Mouse (Mus musculus) fat pad, adult 2 months (tissue): ENCODE data around the gene Col26a1.
A peak's percentile ranks its signal among the peaks of the same experiment; 100 is the strongest.
"Not testable (repeated sequence)": the region's sequence is repeated elsewhere in the genome, so short reads cannot be mapped to it uniquely, and the experiment has no call there.

ENCODE experiments used
- DNase-seq: peaks from one replicate; pipeline ENCODE4 v3.0.0-alpha.2; 2011; ENCODE audit warnings: low read depth, low spot score; ENCODE audit errors: extremely low read depth

Gene Col26a1

GRCm38 (mm10) chr5:136755696-136756095 is 127.3 kb downstream of the Col26a1 start:
- DNase-seq = no peak

DNA sequence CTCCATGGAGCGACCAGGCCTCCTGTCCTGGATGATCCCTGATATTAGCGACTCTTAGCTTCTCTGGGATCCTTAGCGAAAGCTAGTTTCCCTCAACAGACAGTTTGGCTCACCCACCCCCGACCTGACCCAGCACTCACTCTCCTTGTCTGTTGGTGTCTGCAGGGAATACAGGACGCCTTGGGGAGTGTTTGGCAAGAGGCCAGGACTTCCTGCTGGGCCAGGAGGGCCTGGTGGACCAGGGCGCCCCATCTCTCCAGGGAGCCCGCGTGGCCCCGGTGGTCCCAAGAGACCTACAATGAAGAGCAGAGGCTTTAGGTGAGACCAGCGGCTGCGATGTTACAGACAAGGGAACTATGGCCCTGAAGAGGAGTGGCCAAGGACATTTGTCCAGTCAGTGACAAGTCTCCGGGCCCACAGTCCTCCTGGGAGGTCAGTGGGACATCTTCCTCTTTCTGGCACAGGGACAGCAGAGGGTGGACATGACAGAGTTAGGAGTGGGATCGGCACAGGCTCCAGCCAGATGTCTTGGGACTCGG is 128.9 kb downstream of the Col26a1 start:
- DNase-seq = no peak

DNA sequence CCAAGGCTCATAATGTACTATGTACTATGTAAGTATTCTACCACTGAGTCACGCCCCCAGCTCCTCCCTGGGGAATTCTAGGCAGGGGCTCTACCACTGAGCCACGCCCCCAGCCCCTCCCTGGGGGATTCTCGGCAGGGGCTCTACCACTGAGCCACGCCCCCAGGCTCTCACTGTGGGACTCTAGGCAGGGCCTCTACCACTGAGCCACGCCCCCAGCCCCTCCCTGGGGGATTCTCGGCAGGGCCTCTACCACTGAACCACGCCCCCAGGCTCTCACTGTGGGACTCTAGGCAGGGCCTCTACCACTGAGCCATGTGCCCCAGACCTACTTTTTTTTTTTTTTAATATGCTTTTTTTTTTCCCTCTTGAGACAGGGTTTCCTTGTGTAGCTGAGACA is 129.8 kb downstream of the Col26a1 start:
- not testable (repeated sequence) for DNase-seq

GRCm38 (mm10) chr5:136752104-136752503 is 130.9 kb downstream of the Col26a1 start:
- no peak for DNase-seq

DNA sequence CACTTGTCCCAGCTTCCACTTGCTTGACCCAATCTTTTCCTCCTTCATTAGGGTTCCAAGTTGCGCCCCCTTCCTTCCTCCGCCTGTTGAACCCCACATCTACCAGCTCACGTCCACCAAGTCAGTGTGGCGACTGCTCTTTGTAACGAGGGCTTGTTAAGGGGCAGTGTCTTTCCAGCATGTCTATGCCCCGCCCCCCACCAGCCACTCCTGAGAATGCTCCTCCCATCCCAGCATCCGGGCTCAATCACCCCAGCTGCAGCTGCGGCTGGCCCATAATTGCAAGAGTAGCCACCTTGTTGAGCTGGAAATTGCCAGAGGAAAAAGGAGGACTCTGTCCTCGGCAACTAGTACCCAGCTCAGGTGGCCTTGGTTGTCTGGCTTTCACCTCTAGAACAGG is 136.4 kb downstream of the Col26a1 start:
- no peak for DNase-seq

DNA sequence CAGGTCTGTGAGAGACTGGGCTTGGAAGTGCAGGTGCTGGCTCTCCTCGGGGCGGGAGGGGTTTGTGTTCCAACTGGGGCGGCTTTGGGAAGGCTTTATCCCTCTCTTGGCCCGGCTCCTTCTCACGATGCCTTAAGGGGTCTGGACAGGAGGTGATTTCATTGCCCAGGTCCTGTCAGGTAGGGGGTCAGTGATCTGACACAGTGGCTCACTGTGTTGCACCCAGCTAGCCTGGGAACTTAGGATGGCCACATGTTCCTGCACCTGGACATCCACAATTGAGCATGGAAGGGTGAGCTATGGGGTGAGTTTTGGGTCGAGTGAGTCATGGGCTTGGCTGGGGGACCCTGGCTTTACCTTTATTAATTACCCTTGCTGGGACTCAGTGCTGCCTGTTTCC is 144.1 kb downstream of the Col26a1 start:
- DNase-seq = no peak

GRCm38 (mm10) chr5:136726271-136726670 is 156.7 kb downstream of the Col26a1 start:
- not testable (repeated sequence) for DNase-seq

GRCm38 (mm10) chr5:136721596-136721995 is 161.4 kb downstream of the Col26a1 start:
- no peak for DNase-seq

- no peak for DNase-seq
These were observed 164.4 kb downstream of the Col26a1 start for GRCm38 (mm10) chr5:136718656-136719055.

DNA sequence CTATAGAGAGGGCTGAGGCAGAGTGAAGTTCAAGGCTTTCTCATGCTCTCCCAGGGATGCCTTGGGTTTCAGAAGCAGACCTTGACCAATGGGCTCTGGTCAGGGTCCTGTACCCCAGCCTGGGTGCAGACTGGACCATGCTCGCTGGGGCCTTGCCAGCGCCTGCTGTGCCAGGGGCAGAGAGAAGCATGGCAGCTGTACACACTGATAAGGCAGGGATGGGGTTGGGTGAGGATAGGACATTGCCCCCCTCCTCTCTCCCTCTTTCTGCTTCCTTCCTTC is 165.5 kb downstream of the Col26a1 start:
- no peak for DNase-seq

DNA sequence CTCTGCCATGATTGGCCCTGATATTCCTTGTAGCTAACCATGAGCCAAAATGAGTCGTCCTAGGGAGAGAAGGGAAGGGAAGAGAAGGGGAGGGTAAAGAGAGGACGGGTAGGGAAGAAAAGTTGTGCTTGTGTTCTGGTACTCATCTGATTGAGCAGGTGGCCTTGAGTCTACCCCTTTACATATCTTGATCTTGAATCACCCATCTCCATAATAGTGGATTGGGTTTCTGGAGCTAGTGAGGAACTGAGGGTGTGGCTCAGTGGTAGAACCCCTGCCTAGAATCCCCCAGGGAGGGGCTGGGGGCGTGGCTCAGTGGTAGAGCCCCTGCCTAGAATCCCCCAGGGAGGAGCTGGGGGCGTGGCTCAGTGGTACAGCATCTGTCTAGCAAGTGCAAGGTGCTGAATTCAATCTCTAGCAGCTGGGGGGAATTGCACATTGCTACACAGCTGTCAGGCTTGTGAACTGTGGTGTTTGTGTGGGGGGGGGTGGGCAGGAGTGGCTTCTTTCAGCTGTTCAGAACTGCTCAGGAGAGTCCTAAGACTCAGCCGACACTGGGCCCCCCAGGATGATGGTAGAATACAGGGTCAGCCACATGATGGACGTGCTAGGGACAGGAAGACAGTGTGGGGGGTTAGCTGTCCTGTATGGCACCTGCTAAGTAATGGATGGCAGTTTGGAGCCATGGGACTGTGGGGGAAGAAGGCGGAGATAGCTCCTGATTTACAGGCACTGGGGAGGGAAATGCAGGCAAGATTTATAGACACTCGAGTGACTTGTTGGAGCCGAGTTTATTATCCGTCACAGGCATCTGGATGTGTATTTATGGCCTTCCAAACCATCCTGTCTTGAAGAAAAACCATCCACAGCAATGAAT is 166.1 kb downstream of the Col26a1 start:
- no peak for DNase-seq

GRCm38 (mm10) chr5:136714879-136715278 is 168.1 kb downstream of the Col26a1 start:
- DNase-seq = no peak

- peak; percentile 33 for DNase-seq
These were observed 168.7 kb downstream of the Col26a1 start for GRCm38 (mm10) chr5:136714232-136714875.

DNA sequence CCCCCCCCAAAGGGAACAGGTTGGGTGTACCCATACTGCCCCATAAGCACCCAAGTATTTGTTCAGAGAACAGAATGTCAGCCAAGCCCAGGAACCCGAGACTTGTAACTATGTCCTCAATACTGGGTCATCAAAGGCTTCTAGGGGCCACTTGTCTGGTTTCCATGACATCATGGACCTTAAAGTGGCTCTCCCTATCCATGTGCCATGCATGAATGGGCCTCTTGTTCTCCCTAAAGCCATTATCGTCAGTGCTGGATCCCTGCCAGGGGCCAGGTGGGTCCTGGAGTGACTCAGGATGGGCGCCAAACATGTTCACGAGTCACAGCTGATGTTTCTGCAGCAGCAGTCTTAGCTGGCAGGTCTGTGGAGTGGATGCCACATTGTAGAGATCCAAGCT is 172.3 kb downstream of the Col26a1 start:
- no peak for DNase-seq

DNA sequence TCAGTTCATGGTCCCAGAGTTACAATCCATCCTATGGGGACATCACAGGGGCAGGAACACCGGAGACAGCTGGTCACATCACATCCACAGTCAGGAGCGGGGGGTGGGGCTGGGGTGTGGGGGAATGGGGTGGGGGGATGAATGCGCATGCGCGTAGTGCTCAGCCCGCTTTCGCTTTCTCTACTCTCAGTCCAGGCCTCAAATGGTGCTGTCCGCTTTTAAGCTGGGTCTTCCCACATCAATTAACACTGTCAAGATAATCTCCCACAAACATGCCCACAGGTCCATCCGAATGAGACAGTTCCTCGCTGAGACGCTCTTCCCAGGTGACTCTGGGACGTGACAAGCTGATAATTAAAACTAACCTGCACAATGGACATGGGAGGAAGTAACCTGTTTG is 174.9 kb downstream of the Col26a1 start:
- no peak for DNase-seq

- DNase-seq = no peak
These were observed 176.2 kb downstream of the Col26a1 start for GRCm38 (mm10) chr5:136706803-136707202.

DNA sequence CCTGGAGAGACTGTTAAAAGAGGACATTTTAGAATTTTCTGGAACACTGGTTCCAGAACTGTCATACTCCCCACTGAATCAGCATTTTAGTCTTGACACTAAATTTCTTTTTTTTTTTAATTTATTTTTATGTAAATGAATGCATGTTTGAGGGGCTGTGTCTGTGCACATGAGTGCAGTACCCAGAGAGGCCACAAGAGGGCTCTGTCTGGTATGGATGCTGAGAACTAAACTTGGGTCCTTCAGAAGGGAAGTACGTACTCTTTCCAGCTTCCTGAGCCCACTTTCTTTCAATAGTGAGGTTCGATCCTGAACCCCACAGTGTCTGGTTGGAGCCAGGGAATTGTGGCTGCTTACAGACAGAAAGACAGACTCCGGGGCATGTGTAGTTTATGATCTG is 177.5 kb downstream of the Col26a1 start:
- no peak for DNase-seq

GRCm38 (mm10) chr5:136704151-136704550 is 178.9 kb downstream of the Col26a1 start:
- DNase-seq = no peak

DNA sequence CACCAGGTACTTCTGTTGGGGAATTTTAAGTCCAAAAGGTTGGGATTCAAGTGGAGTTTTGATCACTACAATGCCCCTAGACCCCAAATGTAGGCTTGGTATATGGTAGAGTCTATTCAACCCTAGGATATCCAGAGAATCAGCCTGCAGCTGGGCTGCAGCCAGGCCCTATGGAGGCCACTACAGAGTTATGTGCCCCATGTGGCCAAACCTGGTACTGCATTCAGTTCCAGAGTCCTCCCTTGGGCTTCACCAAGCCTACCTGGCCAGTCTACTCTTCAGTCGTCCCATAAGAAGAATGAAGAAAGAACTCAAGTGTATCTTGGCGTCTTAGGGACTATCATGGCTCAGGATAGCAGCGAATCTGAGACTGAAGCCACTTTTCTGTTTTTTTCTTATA is 179.3 kb downstream of the Col26a1 start:
- DNase-seq = no peak

- no peak for DNase-seq
These were observed 180.8 kb downstream of the Col26a1 start for GRCm38 (mm10) chr5:136702159-136702725.

DNA sequence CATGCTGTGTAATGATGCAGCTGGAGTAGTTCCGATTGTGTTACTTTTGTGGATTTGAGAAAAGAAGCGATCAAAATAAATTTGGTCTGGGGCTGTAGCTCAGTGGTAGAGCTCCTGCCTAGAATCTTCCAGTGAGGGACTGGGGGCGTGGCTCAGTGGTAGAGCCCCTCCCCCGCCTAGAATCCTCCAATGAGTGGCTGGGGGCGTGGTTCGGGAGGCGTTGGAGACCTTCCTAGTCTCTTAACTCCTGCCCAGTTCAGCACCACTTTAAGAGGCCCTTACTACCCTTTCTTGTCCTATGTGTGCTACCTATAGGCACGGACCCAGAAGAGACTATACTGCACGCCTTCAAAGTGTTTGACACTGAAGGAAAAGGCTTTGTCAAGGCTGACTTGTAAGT is 185.4 kb downstream of the Col26a1 start:
- no peak for DNase-seq

- DNase-seq = no peak
These were observed 186.5 kb downstream of the Col26a1 start for GRCm38 (mm10) chr5:136696516-136696915.
